Mouse (Mus musculus): Measurements from ENCODE around the gene Tmem30a.

Tmem30a gene

DNA sequence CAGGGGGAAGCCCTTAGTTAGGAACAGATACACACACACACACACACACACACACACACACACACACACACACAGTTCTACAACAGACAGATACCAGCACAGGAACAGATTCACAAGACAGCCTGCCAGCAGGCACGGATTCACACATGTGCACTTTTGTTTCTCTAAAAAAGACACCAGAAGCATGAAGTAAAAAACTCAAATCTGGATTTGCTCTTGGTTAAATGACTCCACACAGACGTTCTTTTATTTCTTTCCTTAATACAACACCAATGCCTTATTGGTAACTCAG is 7.6 kb downstream of the Tmem30a start:
- no peak for DNase-seq

DNA sequence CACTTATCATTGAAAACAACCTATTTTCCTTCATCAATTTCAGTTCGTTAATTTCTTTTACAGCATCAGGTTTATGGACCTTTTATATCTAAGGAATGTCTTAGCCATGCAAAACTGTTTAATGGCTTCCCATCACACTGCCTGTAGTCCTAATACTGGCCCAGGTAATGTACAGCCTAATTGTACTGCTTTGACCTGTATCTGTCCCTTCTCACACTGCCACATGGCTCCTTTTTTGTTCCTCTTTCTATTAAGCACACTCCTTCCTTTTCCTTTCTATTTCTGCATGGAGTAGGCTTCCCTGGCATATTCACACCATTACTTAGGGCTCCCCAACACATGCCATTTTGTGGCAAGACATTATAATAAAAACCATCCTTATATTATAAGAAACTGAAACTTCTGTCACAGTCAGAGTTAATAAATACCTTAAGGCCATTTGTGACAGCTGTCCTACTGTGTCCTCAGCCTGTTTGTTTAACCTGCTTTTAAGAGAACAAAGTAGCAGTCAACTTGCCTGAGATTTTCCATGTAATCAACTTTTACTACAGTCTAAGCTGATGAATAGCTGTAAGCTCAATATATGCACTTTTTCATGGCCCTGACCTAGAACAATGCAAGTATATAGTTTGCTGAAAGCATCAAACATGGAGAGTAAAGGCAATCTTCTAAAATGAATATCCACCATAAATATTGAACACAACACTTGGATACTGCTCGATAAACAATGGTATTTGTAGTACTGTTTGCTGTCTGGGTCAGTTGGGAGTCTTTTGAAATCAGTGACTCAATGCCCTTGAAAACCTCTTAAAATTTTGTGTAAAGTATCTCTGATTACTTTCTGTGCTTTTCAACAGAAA is 8.1 kb downstream of the Tmem30a start:
- DNase-seq: no peak

GRCm38 (mm10) chr9:79784439-79784838 is 8.9 kb downstream of the Tmem30a start:
- no peak for DNase-seq

GRCm38 (mm10) chr9:79779354-79779753 is 14.0 kb downstream of the Tmem30a start:
- DNase-seq: no peak

GRCm38 (mm10) chr9:79766991-79767545 is 26.2 kb downstream of the Tmem30a start:
- DNase-seq: no peak

DNA sequence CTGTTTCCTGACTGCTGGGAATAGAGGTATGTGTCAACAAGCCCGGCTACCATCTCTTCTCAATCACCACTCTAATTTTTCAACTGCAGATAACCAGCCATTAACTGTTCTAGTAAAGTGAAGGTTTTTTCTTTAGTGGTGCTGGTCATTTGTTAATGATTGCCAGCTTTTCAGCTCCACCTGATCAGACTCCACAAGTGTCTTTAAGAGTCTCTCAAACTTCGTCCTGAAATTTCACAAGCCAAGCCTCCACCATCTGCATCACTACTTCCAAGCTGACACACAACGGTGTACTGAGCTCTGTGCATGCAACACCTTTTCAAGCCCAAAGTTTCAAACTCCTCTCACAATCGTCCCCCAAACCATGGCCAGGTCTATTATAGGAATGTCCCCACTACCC is 28.0 kb downstream of the Tmem30a start:
- DNase-seq: no peak

DNA sequence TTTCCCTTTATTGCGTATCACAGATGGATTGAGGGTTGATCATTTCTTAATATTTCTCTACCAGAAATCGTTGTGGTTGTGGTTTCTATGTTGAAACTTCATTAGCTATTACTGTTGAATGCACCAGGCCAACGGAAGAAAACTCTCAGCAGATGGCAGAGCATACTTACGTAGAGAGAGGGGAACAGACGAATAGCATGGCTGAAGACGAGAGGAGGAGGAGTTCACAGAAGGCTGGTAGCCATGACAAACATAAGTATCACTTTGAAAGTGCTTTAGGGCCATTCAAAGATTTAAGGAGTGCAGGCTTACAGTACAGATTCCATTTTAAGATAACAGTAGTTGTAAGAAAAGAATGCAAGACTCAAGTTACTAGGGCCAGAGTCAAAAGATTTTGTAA is 30.8 kb downstream of the Tmem30a start:
- no peak for DNase-seq

DNA sequence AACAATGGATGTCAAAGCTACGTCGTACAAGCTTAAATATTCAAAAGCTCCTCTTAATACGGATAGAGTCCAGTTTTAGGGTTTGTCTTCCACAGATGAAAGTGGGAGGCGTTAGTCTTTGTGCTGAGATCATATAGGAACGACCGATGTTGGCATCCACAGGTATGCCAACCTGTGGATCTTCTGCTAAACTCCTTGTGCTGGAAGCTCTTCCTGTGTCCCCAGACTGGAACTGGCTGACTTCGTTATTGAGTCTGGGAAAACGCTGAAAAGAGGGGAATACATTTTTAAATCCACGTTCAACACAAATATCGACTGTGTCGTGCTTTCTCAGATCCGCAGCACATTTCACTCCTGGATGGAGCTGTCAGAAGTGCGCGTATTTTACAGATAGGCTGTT is 33.2 kb downstream of the Tmem30a start:
- no peak for DNase-seq

GRCm38 (mm10) chr9:79759385-79760005 is 33.8 kb downstream of the Tmem30a start, which contains the start of gene Cox7a2:
TSS of gene Cox7a2 (minus strand) at chr9:79759878.
- peak; percentile 95 for DNase-seq

DNA sequence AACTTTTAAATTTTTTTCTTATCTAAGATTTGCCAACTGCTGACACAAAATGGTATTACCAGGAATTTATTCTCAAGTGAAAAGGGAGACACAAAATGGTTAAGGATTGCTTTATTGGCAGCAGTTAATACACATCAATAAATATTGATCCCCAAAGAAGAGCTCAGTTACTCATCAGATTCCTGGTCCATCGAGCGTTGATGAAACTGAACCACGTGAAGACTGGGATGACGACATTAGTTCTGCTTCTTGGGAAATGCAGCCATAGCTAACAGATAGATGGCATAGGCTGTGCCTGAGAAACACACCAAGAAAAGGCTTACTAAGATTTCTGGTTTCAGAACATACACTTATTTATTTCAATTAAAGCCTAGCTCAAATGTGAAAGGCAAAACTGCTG is 38.0 kb downstream of the Tmem30a start:
- no peak for DNase-seq

GRCm38 (mm10) chr9:79751846-79752245 is 41.5 kb downstream of the Tmem30a start:
- DNase-seq: no peak

DNA sequence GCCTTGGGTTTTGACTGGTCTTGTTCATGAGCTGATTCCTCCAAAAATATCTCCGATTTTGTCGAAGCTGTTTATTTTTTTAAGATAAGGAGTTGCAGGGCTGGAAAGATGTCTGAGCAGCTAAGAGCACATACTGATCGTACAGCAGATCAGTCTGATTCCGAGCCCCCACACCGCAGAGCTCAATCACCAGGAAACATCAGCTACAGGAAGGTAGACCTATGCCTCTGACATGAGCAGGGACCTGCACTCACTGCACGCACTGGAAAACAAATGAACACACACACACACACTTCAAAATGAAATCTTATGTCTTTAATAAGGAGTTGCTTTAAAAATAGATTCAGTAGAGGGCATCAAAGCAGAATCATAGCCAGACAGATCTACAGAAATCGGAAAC is 42.6 kb downstream of the Tmem30a start:
- DNase-seq: no peak

DNA sequence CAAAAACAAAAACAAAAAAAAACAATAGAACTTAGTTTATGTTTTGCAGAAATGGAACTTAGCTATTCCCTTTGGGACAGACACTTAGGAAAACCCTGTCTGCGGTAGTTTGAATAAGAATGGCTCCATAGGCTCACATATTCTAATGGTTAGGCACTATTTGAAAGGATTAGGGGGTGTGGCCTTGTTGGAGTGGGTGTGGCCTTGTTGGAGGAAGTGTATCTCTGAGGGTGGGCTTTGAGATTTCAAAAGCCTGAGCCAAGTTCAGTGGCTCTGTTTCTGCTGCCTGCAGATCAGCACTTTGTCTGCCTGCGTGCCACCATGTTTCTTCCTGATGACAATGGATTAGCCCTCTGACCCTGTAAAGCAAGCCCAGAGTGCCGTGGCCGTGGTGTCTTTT is 48.3 kb downstream of the Tmem30a start:
- DNase-seq: no peak

- no peak for DNase-seq
These were observed 57.7 kb downstream of the Tmem30a start for GRCm38 (mm10) chr9:79735608-79736007.

- no peak for DNase-seq
These were observed 63.0 kb downstream of the Tmem30a start for GRCm38 (mm10) chr9:79730301-79730700.

DNA sequence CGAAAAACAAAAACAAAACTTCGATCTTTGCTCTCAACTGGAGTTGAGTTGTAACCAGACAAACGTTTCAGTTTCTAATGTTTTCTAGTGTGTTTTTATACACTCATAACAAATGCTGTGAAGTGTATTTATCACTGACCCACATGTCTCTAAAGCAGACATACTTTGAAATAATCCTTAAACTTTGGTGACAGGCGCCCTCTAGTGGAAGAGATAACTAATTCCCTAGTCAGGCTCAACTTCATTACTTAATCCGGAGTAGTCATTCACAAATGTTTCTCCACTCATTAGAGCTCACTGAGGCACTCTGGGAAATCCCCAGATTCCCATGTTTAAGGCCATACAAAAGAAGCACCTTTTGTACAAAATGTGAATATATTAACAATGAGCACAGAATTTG is 70.2 kb downstream of the Tmem30a start:
- peak; percentile 60 for DNase-seq

DNA sequence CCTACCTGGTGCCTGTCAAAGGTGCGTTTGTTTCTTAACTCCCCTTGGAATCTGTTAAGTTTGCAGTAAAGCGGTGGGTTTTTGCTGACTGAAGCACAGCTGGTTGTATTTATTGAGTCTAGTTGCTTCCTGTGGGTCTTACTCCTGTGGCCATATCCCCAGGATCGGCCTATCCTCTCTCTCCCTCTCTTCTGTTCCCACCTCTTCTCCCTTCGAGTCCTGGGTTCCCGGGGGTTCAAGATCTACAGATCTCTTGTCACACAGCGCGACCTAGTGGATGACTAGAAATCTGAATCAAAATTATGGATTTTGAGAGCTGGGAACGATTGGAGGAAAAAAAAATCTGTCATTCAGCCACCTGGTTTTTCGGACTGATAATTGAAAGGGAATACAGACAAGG is 72.3 kb downstream of the Tmem30a start:
- DNase-seq: peak; percentile 53

DNA sequence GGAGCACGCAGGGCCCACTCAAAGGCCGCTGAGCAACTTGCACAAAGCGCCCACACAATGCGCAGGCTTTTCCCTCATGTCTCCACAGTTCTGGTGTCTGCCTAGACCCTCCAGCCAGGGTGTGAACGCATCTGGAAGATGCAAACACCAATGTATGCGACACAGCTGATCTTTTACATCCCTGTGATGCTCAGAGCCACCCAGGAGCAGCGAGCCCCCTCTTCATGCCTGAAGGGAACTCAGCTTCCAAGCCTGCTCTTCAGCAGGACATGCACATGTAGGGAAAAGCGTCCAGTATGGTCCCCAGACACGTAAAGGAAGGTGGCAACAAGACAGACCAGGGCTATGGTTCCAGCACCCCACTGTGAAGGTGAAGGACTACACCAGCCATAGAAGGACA is 73.2 kb downstream of the Tmem30a start:
- no peak for DNase-seq

DNA sequence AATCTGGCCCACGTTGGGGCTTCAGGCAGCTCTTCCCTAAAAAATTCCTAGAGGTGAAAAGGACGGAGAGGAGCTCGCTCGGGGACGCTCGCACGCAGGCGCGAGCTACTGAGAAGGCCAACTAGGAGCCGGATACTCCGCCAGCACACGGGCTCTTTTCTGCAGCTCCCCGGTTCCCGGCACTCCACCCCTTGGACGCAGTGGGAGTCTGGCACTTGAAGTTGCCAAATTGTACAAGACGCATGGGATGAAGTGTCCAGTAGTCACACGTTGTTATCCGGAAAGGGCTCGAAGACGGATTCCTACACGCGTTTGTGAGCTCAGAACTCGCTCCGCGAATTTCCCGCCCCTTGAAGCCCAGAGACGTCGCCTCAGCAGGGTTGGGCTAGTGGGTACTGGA is 73.9 kb downstream of the Tmem30a start:
- no peak for DNase-seq
